Mouse (Mus musculus): ENCODE data around the gene Hexa. TPM values are rescaled to one million over a fixed set of nuclear protein-coding genes. Genes with fewer than 3 reads are reported as not detected.

Hexa gene
- polyA plus RNA-seq, 1 experiment from 2014 or later = 54.9 TPM

GRCm38 (mm10) chr9:59527580-59527979 lies 11.8 kb upstream of the Hexa start:
- ATAC-seq (ENCODE audit: low FRiP score) (no peak), DNase-seq (ENCODE audit: low spot score) (no peak)
- H3K36me3 ChIP-seq (ENCODE audit: control insufficient read depth, insufficient read depth, low read length) = no peaks in the 10 kb centered on the region
- H3K4me2 ChIP-seq (replicated peaks; ENCODE audit: low read depth, low read length) = no peak overlapping the region
- H3K27me3 ChIP-seq (ENCODE audit: control insufficient read depth, insufficient read depth, low read length) = no peaks in the 10 kb centered on the region
- H3K27ac ChIP-seq (ENCODE audit: low read depth, low read length) = no peak overlapping the region
- 84% methylated on average over 3 of the region's 3 CpGs for WGBS
- H3K4me3 ChIP-seq (ENCODE audit: low read depth, low read length) = no peak overlapping the region
- H3K9me3 ChIP-seq (ENCODE audit: control insufficient read depth, low read length) = no peaks in the 10 kb centered on the region
- no peak overlapping the region for H3K9ac ChIP-seq (ENCODE audit: low read depth, low read length)
- H3K4me1 ChIP-seq (replicated peaks; ENCODE audit: control insufficient read depth, insufficient read depth, low read length) = no peaks in the 10 kb centered on the region

GRCm38 (mm10) chr9:59528274-59528673 lies 11.1 kb upstream of the Hexa start:
- Histone ChIP-seq H3K9ac (ENCODE audit: low read depth, low read length) (no peak overlapping the region), H3K27ac (ENCODE audit: low read depth, low read length) (no peak overlapping the region), H3K9me3 (ENCODE audit: control insufficient read depth, low read length) (no peaks in the 10 kb centered on the region), H3K4me1 (replicated peaks; ENCODE audit: control insufficient read depth, insufficient read depth, low read length) (no peaks in the 10 kb centered on the region), H3K36me3 (ENCODE audit: control insufficient read depth, insufficient read depth, low read length) (no peaks in the 10 kb centered on the region), H3K4me2 (replicated peaks; ENCODE audit: low read depth, low read length) (no peak overlapping the region), H3K4me3 (ENCODE audit: low read depth, low read length) (no peak overlapping the region), H3K27me3 (ENCODE audit: control insufficient read depth, insufficient read depth, low read length) (no peaks in the 10 kb centered on the region)
- WGBS = 92% methylated on average over 2 of the region's 2 CpGs
- ATAC-seq (ENCODE audit: low FRiP score) = no peak
- DNase-seq (ENCODE audit: low spot score) = no peak

GRCm38 (mm10) chr9:59531645-59532044 lies 7.7 kb upstream of the Hexa start:
- Histone ChIP-seq H3K9ac (ENCODE audit: low read depth, low read length) (no peak overlapping the region), H3K36me3 (ENCODE audit: control insufficient read depth, insufficient read depth, low read length) (no peaks in the 10 kb centered on the region), H3K4me2 (replicated peaks; ENCODE audit: low read depth, low read length) (no peak overlapping the region), H3K27ac (ENCODE audit: low read depth, low read length) (no peak overlapping the region), H3K4me1 (replicated peaks; ENCODE audit: control insufficient read depth, insufficient read depth, low read length) (no peaks in the 10 kb centered on the region), H3K4me3 (ENCODE audit: low read depth, low read length) (no peak overlapping the region), H3K27me3 (ENCODE audit: control insufficient read depth, insufficient read depth, low read length) (no peaks in the 10 kb centered on the region), H3K9me3 (ENCODE audit: control insufficient read depth, low read length) (no peaks in the 10 kb centered on the region)
- 25% methylated on average over 5 of the region's 5 CpGs for WGBS
- ATAC-seq (ENCODE audit: low FRiP score) = no peak
- no peak for DNase-seq (ENCODE audit: low spot score)

- no peaks in the 10 kb centered on the region for H3K36me3 ChIP-seq (ENCODE audit: control insufficient read depth, insufficient read depth, low read length)
- H3K4me1 ChIP-seq (replicated peaks; ENCODE audit: control insufficient read depth, insufficient read depth, low read length) = no peaks in the 10 kb centered on the region
- H3K4me2 ChIP-seq (replicated peaks; ENCODE audit: low read depth, low read length) = no peak overlapping the region
- H3K9me3 ChIP-seq (ENCODE audit: control insufficient read depth, low read length) = no peaks in the 10 kb centered on the region
- H3K9ac ChIP-seq (ENCODE audit: low read depth, low read length) = no peak overlapping the region
- DNase-seq (ENCODE audit: low spot score) (no peak), ATAC-seq (ENCODE audit: low FRiP score) (no peak)
- H3K27me3 ChIP-seq (ENCODE audit: control insufficient read depth, insufficient read depth, low read length) = no peaks in the 10 kb centered on the region
- no peak overlapping the region for H3K27ac ChIP-seq (ENCODE audit: low read depth, low read length)
- WGBS = 60% methylated on average over 2 of the region's 2 CpGs
- no peak overlapping the region for H3K4me3 ChIP-seq (ENCODE audit: low read depth, low read length)
Observed at GRCm38 (mm10) chr9:59533422-59533821, 5.9 kb upstream of the Hexa start.

GRCm38 (mm10) chr9:59533889-59534288 lies 5.5 kb upstream of the Hexa start:
- Histone ChIP-seq H3K27ac (ENCODE audit: low read depth, low read length) (no peak overlapping the region), H3K36me3 (ENCODE audit: control insufficient read depth, insufficient read depth, low read length) (no peaks in the 10 kb centered on the region), H3K4me2 (replicated peaks; ENCODE audit: low read depth, low read length) (no peak overlapping the region), H3K27me3 (ENCODE audit: control insufficient read depth, insufficient read depth, low read length) (no peaks in the 10 kb centered on the region), H3K9ac (ENCODE audit: low read depth, low read length) (no peak overlapping the region), H3K4me1 (replicated peaks; ENCODE audit: control insufficient read depth, insufficient read depth, low read length) (no peaks in the 10 kb centered on the region), H3K4me3 (ENCODE audit: low read depth, low read length) (no peak overlapping the region), H3K9me3 (ENCODE audit: control insufficient read depth, low read length) (no peaks in the 10 kb centered on the region)
- DNase-seq (ENCODE audit: low spot score) = no peak
- 83% methylated on average over 4 of the region's 4 CpGs for WGBS
- no peak for ATAC-seq (ENCODE audit: low FRiP score)

GRCm38 (mm10) chr9:59537651-59538050 lies 1.7 kb upstream of the Hexa start:
- Histone ChIP-seq H3K27ac (ENCODE audit: low read depth, low read length) (no peak overlapping the region), H3K36me3 (ENCODE audit: control insufficient read depth, insufficient read depth, low read length) (no peaks in the 10 kb centered on the region), H3K9ac (ENCODE audit: low read depth, low read length) (no peak overlapping the region), H3K27me3 (ENCODE audit: control insufficient read depth, insufficient read depth, low read length) (no peaks in the 10 kb centered on the region), H3K4me3 (ENCODE audit: low read depth, low read length) (no peak overlapping the region), H3K4me2 (replicated peaks; ENCODE audit: low read depth, low read length) (no peak overlapping the region), H3K4me1 (replicated peaks; ENCODE audit: control insufficient read depth, insufficient read depth, low read length) (peaks cover 6% of the 10 kb centered on the region), H3K9me3 (ENCODE audit: control insufficient read depth, low read length) (no peaks in the 10 kb centered on the region)
- 81% methylated on average over 3 of the region's 3 CpGs for WGBS
- ATAC-seq (ENCODE audit: low FRiP score) (no peak), DNase-seq (ENCODE audit: low spot score) (no peak)

- no peak overlapping the region for H3K4me2 ChIP-seq (replicated peaks; ENCODE audit: low read depth, low read length)
- WGBS = 96% methylated on average over 6 of the region's 6 CpGs
- ATAC-seq (ENCODE audit: low FRiP score) = no peak
Observed at GRCm38 (mm10) chr9:59541617-59542016, 2.3 kb downstream of the Hexa start.

GRCm38 (mm10) chr9:59542766-59543324 lies 3.5 kb downstream of the Hexa start:
- H3K4me2 ChIP-seq (replicated peaks; ENCODE audit: low read depth, low read length) = no peak overlapping the region
- no peak overlapping the region for H3K27ac ChIP-seq (ENCODE audit: low read depth, low read length)
- no peak for ATAC-seq (ENCODE audit: low FRiP score)
- H3K4me3 ChIP-seq (ENCODE audit: low read depth, low read length) = no peak overlapping the region
- no peaks in the 10 kb centered on the region for H3K36me3 ChIP-seq (ENCODE audit: control insufficient read depth, insufficient read depth, low read length)
- no peak for DNase-seq (ENCODE audit: low spot score)
- no peaks in the 10 kb centered on the region for H3K27me3 ChIP-seq (ENCODE audit: control insufficient read depth, insufficient read depth, low read length)
- H3K4me1 ChIP-seq (replicated peaks; ENCODE audit: control insufficient read depth, insufficient read depth, low read length) = peaks cover 6% of the 10 kb centered on the region
- no peak overlapping the region for H3K9ac ChIP-seq (ENCODE audit: low read depth, low read length)
- H3K9me3 ChIP-seq (ENCODE audit: control insufficient read depth, low read length) = no peaks in the 10 kb centered on the region

More at GRCm38 (mm10) chr9:59541617-59542016, 2.3 kb downstream of the Hexa start:
- Histone ChIP-seq H3K27ac (ENCODE audit: low read depth, low read length) (no peak overlapping the region), H3K4me3 (ENCODE audit: low read depth, low read length) (no peak overlapping the region), H3K9ac (ENCODE audit: low read depth, low read length) (no peak overlapping the region), H3K36me3 (ENCODE audit: control insufficient read depth, insufficient read depth, low read length) (no peaks in the 10 kb centered on the region), H3K9me3 (ENCODE audit: control insufficient read depth, low read length) (no peaks in the 10 kb centered on the region), H3K4me1 (replicated peaks; ENCODE audit: control insufficient read depth, insufficient read depth, low read length) (peaks cover 6% of the 10 kb centered on the region), H3K27me3 (ENCODE audit: control insufficient read depth, insufficient read depth, low read length) (no peaks in the 10 kb centered on the region)
- no peak for DNase-seq (ENCODE audit: low spot score)

- Histone ChIP-seq H3K4me1 (replicated peaks; ENCODE audit: control insufficient read depth, insufficient read depth, low read length) (peaks cover 5% of the 10 kb centered on the region), H3K36me3 (ENCODE audit: control insufficient read depth, insufficient read depth, low read length) (no peaks in the 10 kb centered on the region), H3K9me3 (ENCODE audit: control insufficient read depth, low read length) (no peaks in the 10 kb centered on the region), H3K27ac (ENCODE audit: low read depth, low read length) (no peak overlapping the region), H3K4me2 (replicated peaks; ENCODE audit: low read depth, low read length) (no peak overlapping the region), H3K9ac (ENCODE audit: low read depth, low read length) (no peak overlapping the region), H3K27me3 (ENCODE audit: control insufficient read depth, insufficient read depth, low read length) (no peaks in the 10 kb centered on the region), H3K4me3 (ENCODE audit: low read depth, low read length) (no peak overlapping the region)
- ATAC-seq (ENCODE audit: low FRiP score) (no peak), DNase-seq (ENCODE audit: low spot score) (no peak)
- 84% methylated on average over 5 of the region's 5 CpGs for WGBS
Observed at GRCm38 (mm10) chr9:59544739-59545138, 5.4 kb downstream of the Hexa start.
